Mouse (Mus musculus): ENCODE measurements around the gene Myl6.

Myl6 gene

DNA sequence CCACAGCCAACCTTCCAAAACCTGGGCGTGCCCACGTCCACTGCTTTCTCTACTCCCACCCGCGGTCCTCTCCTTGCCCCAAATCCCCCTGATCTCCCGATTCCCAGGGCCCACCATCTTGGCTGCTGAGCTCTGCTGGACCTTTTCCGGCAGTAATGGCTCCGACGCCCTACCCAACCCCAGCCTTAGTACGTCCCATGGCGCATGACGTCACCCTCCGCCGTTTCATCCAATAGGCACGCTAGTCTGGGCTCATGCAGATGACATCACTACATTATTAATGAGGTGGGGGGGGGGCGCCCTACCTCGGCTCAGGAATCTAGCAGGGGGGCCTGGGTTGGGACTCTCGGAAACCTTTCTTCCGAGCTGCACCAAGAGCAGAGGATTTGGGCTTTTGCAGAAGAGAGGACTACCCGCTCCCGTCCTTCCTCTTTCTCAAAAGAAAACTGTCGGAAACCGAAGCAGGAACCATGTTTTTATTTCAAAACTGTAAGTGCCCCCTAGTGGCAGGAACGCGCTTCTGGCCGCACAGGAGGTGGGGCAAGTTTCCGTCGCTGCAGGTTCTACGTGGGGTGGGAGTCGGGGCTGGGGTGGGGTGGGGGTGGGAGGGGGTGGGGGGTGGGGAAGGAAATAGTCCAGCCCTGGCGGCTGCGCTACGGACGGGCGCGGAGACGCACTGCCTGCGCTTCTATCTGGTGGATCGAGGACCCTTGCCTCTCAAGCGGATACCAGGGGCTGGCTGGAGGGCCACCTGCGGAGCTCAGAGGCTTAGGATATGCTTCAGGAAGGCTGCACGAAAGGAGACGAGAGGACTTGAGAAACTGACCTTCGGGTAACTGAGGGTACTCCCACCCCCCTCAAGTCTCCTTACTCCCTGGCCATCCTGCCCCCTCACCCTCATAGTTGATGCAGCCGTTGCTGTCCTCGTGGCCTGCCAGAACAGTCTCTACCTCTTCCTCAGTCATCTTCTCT lies at the start of gene Myl6:
TSS of gene Myl6 (minus strand) at position 451 of the 972 bp plus-strand sequence.
- in situ Hi-C loops (cut with MboI; ENCODE audit: low pct_unique_long_range_greater_than_20kb in 1 of 2, low sequenced_read_pairs in 2 of 2, unreplicated experiment in 1 of 2) = no loop called here

DNA sequence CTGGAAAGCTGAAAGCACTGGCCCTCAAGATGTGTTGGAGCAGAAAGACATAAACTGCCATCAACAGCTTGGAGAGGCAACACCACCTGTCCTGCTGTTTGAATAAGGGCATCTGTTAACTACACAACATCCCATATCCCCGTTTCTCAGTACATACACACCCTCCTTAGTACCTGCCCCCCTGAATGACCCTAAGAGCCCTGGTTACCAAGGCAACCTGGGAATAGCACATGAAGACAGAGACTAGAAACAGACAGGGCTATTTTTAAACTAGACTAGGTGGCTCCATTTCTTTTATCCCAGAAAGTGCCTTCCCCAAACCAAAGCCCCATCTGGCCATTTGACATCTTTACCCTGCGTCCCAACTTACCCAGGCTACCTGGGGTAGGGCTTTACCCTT lies 49.2 kb upstream of the Myl6 start:
- in situ Hi-C loops (cut with MboI; ENCODE audit: low pct_unique_long_range_greater_than_20kb in 1 of 2, low sequenced_read_pairs in 2 of 2, unreplicated experiment in 1 of 2) = no loop called here

DNA sequence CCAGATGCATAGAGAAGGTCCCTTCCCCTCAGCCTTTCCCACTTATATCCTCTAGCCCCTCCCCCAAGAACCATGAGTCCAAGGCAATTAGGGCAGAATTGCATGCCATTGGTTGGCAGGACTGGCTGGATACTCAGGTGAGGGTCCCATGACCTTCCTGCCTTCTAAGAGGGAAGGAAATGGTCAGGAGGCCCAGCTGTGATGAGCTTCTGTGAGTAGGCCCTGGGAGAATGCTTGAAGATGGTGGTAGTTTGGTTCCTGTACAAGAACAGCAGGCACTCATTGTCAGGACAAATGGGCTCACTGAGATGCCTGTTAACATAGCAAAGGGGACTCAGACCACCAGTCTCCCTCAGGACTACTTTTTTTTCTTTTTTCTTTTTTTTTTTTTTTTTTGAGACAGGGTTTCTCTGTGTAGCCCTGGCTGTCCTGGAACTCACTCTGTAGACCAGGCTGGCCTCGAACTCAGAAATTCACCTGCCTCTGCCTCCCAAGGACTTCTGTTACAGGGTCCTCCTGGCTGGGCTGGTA lies 44.5 kb upstream of the Myl6 start:
- in situ Hi-C loops (cut with MboI; ENCODE audit: low pct_unique_long_range_greater_than_20kb in 1 of 2, low sequenced_read_pairs in 2 of 2, unreplicated experiment in 1 of 2) = no loop called here

DNA sequence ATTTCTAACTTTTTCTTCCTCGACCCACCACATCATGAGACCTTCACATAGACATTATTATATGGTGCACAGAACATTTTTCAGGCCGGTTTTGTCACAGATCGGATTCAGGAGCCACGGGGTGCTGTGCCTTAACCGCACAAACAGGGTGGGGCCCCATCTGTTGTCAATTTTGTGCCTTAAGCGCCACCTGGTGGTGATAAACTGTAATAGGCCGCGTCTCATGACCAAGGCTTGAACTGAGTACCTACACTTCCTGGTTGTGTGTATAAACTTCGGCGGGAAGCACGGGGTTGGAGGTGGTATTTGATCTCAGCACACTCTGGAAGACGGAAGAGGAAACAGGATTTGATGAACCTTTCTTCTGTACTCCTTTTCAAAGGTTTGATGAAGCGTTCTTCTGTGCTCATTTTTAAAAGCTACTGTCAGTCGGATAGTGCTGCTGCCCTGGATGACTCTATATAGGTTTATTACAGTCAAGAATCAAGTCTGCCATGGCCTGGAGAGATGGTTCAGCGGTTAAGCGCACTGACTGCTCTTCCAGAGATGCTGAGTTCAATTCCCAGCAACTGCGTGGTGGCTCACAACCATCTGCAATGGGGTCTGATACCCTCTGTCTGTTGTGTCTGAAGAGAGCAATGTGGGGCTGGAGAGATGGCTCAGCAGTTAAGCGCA lies 42.5 kb upstream of the Myl6 start:
- in situ Hi-C loops (cut with MboI; ENCODE audit: low pct_unique_long_range_greater_than_20kb in 1 of 2, low sequenced_read_pairs in 2 of 2, unreplicated experiment in 1 of 2) = no loop called here

DNA sequence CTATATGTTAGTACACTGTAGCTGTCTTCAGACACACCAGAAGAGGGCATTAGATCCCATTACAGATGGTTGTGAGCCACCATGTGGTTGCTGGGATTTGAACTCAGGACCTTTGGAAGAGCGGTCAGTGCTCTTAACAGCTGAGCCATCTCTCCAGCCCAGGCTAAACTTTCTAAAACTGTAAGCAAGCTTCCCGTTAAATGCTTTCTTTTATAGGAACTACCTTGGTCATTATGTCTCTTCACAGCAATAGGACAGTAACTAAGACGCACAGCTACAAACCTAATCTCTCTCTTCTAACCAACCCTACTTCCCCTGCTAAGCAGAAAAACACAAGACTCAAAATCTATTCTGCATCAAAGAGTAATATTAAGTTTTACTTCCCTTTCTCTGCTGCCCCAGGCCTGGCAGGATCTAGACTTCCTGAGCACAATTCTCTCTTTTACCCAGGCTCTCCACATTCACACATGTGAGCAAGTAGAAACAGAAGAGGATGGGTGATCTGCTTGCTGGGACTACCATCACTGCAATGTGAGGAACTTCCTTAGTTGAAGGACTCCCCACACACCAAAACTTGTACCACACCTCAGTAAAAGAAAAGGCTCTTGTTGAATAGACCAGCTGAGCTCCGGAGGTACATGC lies 41.8 kb upstream of the Myl6 start:
- in situ Hi-C loops (cut with MboI; ENCODE audit: low pct_unique_long_range_greater_than_20kb in 1 of 2, low sequenced_read_pairs in 2 of 2, unreplicated experiment in 1 of 2) = no loop called here

DNA sequence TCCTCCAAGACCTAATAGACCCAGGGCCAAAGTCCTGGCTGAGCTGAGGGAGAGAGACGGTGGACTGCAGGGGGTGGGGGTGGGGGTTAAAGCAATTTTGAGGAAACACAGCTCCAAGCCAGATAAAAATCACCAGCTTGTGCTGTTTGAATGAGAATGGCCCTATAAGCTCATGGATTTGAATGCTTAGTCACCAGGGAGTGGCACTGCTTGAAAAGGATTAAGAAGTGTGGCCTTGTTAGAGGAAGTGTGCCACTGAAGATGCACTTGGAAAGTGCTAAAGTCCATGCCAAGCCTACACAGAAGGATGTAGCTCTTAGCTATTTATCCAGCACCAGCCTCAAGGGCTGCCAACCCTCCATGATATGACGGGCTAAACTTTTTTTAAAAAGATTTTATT lies 41.3 kb upstream of the Myl6 start:
- in situ Hi-C loops (cut with MboI; ENCODE audit: low pct_unique_long_range_greater_than_20kb in 1 of 2, low sequenced_read_pairs in 2 of 2, unreplicated experiment in 1 of 2) = no loop called here

DNA sequence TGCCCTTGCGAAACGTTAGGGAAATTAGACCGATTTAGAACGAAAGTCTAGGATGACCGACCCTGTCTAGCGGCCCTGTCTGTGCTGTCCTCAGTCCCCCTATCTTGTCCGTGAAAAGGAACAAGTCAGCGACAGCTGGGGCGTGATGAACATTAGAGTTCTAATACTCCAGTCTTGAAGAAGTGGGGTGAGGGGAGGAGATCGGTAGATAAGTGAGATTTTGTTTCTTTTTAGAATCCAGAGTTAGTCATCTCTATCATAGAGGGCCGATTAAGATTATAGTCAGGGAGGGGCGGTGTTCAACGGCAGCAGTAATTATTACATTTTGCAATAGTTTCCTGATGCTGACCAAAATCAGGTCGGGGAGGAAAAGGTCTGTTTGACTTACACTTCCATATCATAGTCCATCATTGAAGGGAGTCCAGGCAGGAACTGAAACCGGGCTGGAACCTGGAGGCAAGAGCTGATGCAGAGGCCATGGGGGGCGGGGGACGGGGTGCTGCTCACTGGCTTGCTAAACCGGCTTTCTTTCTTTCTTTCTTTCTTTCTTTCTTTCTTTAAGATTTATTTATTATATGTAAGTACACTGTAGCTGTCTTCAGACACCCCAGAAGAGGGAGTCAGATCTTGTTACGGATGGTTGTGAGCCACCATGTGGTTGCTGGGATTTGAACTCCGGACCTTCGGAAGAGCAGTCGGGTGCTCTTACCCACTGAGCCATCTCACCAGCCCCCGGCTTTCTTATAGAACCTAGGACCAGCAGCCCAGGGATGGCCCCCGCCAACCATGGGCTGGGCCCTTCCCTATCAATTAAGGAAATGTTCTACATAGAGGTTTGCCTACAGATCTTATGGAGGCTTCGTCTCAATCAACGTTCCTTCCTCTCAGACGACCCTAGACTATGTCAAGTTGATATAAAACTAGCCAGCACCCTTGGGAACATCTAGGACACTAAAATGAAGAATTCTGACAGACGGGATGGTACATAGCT lies 32.7 kb upstream of the Myl6 start:
- in situ Hi-C loops (cut with MboI; ENCODE audit: low pct_unique_long_range_greater_than_20kb in 1 of 2, low sequenced_read_pairs in 2 of 2, unreplicated experiment in 1 of 2) = no loop called here

DNA sequence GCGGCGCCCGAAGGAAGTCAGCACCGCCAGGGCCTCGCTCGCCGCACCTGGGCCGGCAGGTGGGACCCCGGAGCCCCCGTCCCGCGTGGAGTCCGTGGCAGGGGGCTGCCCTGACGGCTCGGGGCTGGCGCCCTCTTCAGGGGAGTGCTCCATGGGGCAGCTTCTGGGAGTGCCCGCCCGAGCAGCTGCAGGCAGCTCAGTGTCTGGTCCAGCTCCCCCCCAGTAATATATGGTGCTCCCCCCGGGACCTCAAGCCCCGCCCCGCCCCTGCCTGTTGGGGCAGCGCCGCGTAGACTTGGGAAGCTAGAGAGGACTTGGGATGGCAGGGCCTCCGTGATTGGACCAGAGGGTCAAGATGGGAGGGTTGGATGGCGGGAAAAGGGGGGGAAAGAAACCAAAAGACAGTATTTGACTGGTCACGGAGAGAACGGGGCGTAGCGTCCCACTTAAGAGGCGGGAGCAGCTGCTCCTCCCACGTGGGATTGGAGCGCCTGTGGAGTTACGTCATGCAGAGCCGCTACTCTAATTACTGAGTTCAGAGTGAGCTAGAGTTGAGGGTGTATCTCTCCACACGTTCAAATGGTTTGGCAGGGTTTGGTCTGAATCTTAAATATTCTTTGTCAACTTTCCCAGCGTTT lies 31.8 kb upstream of the Myl6 start, which contains the start of gene Esyt1:
TSS of gene Esyt1 (minus strand) at position 201 of the 638 bp plus-strand sequence.
- in situ Hi-C loops (cut with MboI; ENCODE audit: low pct_unique_long_range_greater_than_20kb in 1 of 2, low sequenced_read_pairs in 2 of 2, unreplicated experiment in 1 of 2) = no loop called here

DNA sequence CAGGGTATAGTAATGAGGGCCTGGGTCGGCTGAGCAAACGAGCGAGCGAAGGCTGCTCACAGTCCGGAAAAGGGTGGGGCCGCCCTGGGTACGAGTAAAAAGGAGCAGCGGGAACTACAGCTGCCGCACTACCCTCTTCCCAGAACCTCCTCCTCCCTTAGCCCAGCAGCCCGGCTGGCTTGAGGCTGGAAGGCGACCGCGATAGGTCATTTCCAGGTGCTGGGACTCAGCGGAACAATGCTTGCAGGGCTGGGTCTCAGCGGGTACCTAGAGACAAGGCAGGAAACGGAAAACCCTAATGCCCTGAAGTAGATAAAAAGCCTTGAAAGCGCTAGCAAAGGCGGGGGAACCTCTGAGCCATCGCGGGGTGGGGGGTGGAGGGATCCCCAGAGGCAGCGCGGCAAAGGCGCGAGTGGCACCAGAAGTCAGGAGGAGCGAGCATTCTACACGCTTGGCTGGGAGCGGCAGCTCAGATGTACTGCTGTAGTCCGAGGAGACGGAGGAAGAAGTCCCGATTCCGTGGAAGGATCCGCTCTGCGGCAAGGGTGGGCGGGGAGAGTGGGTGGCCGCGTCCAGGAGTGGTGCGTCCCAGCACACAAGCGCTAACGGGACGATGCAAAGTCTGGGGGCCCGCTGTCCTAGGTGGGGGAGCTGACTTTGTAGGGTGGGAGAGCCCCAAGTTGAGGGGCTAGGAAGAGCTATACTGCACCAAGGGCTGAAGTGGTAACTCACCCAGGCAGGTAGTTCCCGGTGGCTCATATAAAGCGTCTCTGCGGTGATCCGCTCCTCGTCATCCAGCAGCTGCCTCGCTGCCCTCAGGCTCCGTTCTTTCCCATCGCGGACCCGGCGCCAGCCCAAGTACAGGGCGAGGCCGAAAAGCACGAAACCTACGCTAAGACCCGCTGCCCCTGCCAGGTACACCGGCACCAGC lies 31.1 kb upstream of the Myl6 start:
- in situ Hi-C loops (cut with MboI; ENCODE audit: low pct_unique_long_range_greater_than_20kb in 1 of 2, low sequenced_read_pairs in 2 of 2, unreplicated experiment in 1 of 2) = no loop called here

DNA sequence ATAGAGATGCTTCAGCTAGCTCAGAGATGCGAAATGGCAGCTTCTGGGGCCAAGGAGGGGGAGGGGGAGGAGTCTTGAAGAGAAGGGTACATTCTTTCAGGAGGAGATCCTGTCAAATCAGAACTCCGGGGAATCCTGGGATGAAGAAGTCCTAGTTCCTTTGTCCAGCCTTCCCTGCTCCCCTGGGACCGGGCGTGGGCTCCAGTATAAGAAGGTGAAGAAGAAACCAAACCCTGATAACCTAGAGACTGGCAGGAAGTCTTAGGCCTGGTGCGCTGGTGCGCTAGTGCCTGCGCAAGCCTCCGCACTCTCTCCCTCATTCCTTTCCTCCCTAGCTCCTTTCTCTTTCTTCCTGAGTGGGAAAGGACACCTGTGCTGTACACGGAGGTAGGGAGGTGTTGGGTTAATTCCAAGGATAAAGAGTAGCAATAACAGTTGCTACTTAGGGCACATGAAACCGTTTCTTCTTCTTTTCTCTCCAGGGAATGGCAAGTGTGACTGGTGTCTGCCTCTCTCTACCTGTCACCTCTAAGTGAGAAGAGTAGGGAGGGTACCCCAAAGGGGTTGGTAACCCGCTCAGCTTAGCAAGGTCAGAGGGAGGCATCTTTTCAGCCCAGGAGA lies 30.3 kb upstream of the Myl6 start:
- in situ Hi-C loops (cut with MboI; ENCODE audit: low pct_unique_long_range_greater_than_20kb in 1 of 2, low sequenced_read_pairs in 2 of 2, unreplicated experiment in 1 of 2) = no loop called here

DNA sequence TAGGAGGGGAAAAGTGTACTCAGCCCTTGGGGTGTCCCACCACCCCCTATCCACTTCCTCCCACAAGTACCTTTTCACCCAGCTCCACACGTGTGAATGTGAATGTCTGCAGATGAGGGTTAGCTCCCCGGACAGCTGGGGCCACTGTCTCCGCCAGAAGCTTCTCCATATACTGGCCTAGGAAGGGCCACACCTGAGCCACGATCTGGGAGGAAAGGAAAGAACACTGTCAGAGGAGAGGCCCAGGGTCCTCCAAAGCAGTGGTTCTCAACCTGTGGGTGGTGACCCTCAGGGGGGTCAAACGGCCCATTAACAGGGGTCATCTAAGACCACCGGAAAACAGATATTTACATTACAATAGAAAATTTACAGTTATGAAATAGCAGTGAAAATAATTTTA lies 28.4 kb upstream of the Myl6 start:
- in situ Hi-C loops (cut with MboI; ENCODE audit: low pct_unique_long_range_greater_than_20kb in 1 of 2, low sequenced_read_pairs in 2 of 2, unreplicated experiment in 1 of 2) = no loop called here

DNA sequence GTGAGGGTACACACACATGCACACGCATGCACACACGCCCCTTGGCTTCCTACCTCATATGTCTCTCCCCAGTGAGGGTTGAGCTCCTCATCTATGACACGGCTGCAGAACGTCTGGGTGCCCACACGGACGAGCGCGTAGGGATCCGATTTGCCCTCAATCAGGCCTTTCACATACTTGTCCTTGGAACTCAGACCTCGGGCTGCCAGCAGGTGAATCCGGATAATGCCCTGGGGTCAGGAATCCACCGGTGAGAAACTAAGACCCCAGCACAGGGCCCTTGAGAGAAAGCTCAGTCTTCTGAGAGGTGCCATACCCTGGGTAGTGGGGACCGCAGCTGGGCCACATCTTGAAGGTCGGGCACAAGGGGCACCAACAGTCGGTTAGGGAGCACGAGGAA lies 26.6 kb upstream of the Myl6 start:
- in situ Hi-C loops (cut with MboI; ENCODE audit: low pct_unique_long_range_greater_than_20kb in 1 of 2, low sequenced_read_pairs in 2 of 2, unreplicated experiment in 1 of 2) = no loop called here

DNA sequence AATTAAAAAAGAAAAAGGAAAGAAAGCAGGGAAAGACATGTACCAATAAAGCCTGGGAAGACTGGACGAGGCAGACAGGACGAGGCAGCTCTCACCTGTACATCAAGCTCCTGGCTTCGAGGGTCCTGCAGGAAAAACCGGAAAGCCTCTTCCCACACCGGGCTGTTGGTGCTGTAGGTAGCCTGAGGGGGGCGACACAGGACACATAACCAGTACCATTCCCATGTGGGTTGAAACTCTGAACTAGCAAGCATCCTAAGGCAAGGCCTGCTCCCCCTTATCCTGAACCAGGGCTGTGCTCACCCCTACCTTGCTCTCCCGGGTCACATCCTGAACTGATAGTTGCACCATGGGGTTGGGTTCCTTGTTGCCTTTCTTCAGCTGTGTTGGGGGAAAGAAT lies 24.9 kb upstream of the Myl6 start:
- in situ Hi-C loops (cut with MboI; ENCODE audit: low pct_unique_long_range_greater_than_20kb in 1 of 2, low sequenced_read_pairs in 2 of 2, unreplicated experiment in 1 of 2) = no loop called here

DNA sequence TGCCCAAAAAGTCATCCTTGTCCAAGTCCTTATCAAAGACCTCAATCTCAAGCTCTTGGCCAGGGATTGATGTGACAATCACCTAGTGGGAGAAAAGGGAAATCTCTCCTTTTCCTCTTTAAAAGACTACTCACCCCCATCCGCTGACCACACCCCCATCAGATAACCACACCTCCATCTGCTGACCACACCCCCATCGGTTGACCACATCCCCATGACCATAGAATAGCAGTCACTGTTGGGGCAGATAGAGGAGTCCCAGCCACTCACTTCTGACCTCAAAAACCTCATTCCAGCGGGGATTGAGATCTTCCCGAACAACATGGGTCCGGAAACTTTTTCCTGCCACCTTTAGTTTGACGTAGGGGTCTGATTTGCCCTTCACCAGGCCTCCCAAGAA lies 22.7 kb upstream of the Myl6 start:
- in situ Hi-C loops (cut with MboI; ENCODE audit: low pct_unique_long_range_greater_than_20kb in 1 of 2, low sequenced_read_pairs in 2 of 2, unreplicated experiment in 1 of 2) = no loop called here

DNA sequence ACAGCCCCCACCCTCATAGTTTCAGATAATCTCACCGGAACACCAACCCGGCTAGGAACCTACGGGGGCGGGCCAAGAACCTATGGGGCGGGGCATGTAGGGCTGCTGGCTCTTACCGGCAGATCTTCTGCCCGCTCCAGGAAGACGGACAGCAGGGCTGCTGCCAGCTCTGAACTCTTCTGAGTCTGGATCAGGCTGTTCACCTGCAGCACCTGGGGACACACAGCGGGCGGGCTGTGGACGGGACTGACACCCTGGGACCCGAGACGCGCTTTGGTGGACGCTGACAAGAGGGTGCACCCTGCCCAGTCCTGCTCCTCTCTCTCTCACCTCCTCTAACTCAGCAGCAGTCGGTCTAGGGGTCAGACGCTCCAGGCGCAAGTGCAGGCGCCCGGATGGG lies 22.1 kb upstream of the Myl6 start:
- in situ Hi-C loops (cut with MboI; ENCODE audit: low pct_unique_long_range_greater_than_20kb in 1 of 2, low sequenced_read_pairs in 2 of 2, unreplicated experiment in 1 of 2) = no loop called here

DNA sequence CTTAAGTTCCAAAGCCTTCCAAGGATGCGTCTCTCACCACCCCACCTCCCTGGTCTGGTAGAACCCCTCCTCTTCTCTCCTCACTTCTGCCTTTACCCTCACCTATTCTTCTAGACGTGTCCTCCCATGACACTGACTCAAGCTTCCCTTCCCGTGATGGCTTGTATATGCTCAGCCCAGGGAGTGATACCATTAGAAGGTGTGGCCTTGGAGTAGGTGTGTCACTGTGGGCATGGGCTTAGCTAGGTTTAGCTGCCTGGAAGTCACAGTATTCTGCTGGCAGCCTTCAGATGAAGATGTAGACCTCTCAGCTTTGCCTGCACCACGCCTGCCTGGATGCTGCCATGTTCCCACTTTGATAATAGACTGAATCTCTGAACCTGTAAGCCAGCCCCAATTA lies 21.1 kb upstream of the Myl6 start:
- in situ Hi-C loops (cut with MboI; ENCODE audit: low pct_unique_long_range_greater_than_20kb in 1 of 2, low sequenced_read_pairs in 2 of 2, unreplicated experiment in 1 of 2) = no loop called here

Measured in mouse embryonic stem cell (cell line).